Mouse (Mus musculus) CH12F3 (cell line): ENCODE results near the gene Ppp1r12c.

Experiments
- in situ Hi-C: fragments of 300-500 bp; cut with MboI; formaldehyde crosslinking; loops from 2 replicates; pipeline ENCODE4 v1.14.3; 2020; ENCODE audit warnings: low sequenced_read_pairs

The Ppp1r12c gene

GRCm38 (mm10) chr7:4493991-4494390, 7.5 kb downstream of the Ppp1r12c start:
- in situ Hi-C loops = no loop called here

- in situ Hi-C loops = no loop called here
These were observed 8.9 kb downstream of the Ppp1r12c start for GRCm38 (mm10) chr7:4492284-4493224.

- in situ Hi-C loops = no loop called here
These were observed 10.2 kb downstream of the Ppp1r12c start for GRCm38 (mm10) chr7:4491308-4491707.

GRCm38 (mm10) chr7:4482281-4482680, 19.2 kb downstream of the Ppp1r12c start:
- in situ Hi-C loops = no loop called here

- in situ Hi-C loops = no loop called here
These were observed 21.8 kb downstream of the Ppp1r12c start for GRCm38 (mm10) chr7:4479674-4480073.

GRCm38 (mm10) chr7:4478796-4479291, 22.6 kb downstream of the Ppp1r12c start:
- in situ Hi-C loops = no loop called here

GRCm38 (mm10) chr7:4478021-4478795, 23.3 kb downstream of the Ppp1r12c start:
- in situ Hi-C loops = no loop called here

GRCm38 (mm10) chr7:4473940-4474339, 27.5 kb downstream of the Ppp1r12c start:
- in situ Hi-C loops = no loop called here

- in situ Hi-C loops = no loop called here
These were observed 30.3 kb downstream of the Ppp1r12c start for GRCm38 (mm10) chr7:4471179-4471555.

GRCm38 (mm10) chr7:4470275-4471178, 31.0 kb downstream of the Ppp1r12c start:
- in situ Hi-C loops = no loop called here

- in situ Hi-C loops = no loop called here
These were observed 33.7 kb downstream of the Ppp1r12c start for GRCm38 (mm10) chr7:4467801-4468200.

GRCm38 (mm10) chr7:4464194-4464824, 37.2 kb downstream of the Ppp1r12c start:
- in situ Hi-C loops = no loop called here

GRCm38 (mm10) chr7:4460576-4461434, 40.7 kb downstream of the Ppp1r12c start, which contains the start of gene Eps8l1:
TSS of gene Eps8l1 (plus strand) at chr7:4460674.
- in situ Hi-C loops = no loop called here

GRCm38 (mm10) chr7:4452644-4453043, 48.8 kb downstream of the Ppp1r12c start:
- in situ Hi-C loops = no loop called here

- in situ Hi-C loops = no loop called here
These were observed 52.3 kb downstream of the Ppp1r12c start for GRCm38 (mm10) chr7:4449211-4449610.

- in situ Hi-C loops = no loop called here
These were observed 53.0 kb downstream of the Ppp1r12c start for GRCm38 (mm10) chr7:4448439-4448838.

- in situ Hi-C loops = no loop called here
These were observed 54.3 kb downstream of the Ppp1r12c start for GRCm38 (mm10) chr7:4447138-4447537.

- in situ Hi-C loops = no loop called here
These were observed 56.2 kb downstream of the Ppp1r12c start, which contains the start of gene Rdh13 for GRCm38 (mm10) chr7:4445216-4445791. TSS of gene Rdh13 (minus strand) at chr7:4445649.

GRCm38 (mm10) chr7:4440549-4440948, 60.9 kb downstream of the Ppp1r12c start:
- in situ Hi-C loops = no loop called here
